Mouse (Mus musculus) fibroblast of lung, adult 2 months (primary cell): Measurements from ENCODE around the gene Rad51d.
"Not testable (repeated sequence)": the region's sequence is repeated elsewhere in the genome, so short reads cannot be mapped to it uniquely, and the experiment has no call there.

ENCODE experiments used
- DNase-seq: peaks from one replicate; pipeline ENCODE4 v3.0.0-alpha.2; 2011; ENCODE audit warnings: low read depth

The Rad51d gene

GRCm38 (mm10) chr11:82855327-82855973, 35.0 kb downstream of the Rad51d start:
- DNase-seq: no peak

GRCm38 (mm10) chr11:82854111-82854510, 36.3 kb downstream of the Rad51d start:
- DNase-seq: no peak

- no peak for DNase-seq
Measured at GRCm38 (mm10) chr11:82852958-82853357, 37.5 kb downstream of the Rad51d start.

- no peak for DNase-seq
Measured at GRCm38 (mm10) chr11:82852540-82852939, 37.9 kb downstream of the Rad51d start.

GRCm38 (mm10) chr11:82852115-82852514, 38.3 kb downstream of the Rad51d start:
- no peak for DNase-seq

GRCm38 (mm10) chr11:82850259-82850658, 40.2 kb downstream of the Rad51d start:
- no peak for DNase-seq

GRCm38 (mm10) chr11:82847571-82848000, 42.8 kb downstream of the Rad51d start:
- DNase-seq: no peak

GRCm38 (mm10) chr11:82846938-82847337, 43.5 kb downstream of the Rad51d start:
- DNase-seq: no peak

GRCm38 (mm10) chr11:82846079-82846436, 44.4 kb downstream of the Rad51d start:
- DNase-seq: no peak

- DNase-seq: peak; percentile 62
Measured at GRCm38 (mm10) chr11:82845415-82846078, 44.9 kb downstream of the Rad51d start.

- no peak for DNase-seq
Measured at GRCm38 (mm10) chr11:82844771-82845414, 45.5 kb downstream of the Rad51d start.

- no peak for DNase-seq
Measured at GRCm38 (mm10) chr11:82838511-82838910, 51.9 kb downstream of the Rad51d start.

- no peak for DNase-seq
Measured at GRCm38 (mm10) chr11:82837848-82838247, 52.6 kb downstream of the Rad51d start.

GRCm38 (mm10) chr11:82837192-82837591, 53.2 kb downstream of the Rad51d start:
- no peak for DNase-seq

GRCm38 (mm10) chr11:82835616-82836432, 54.6 kb downstream of the Rad51d start:
- no peak for DNase-seq

- not testable (repeated sequence) for DNase-seq
Measured at GRCm38 (mm10) chr11:82834359-82834758, 56.1 kb downstream of the Rad51d start.

GRCm38 (mm10) chr11:82833929-82834328, 56.5 kb downstream of the Rad51d start:
- no peak for DNase-seq

- DNase-seq: not testable (repeated sequence)
Measured at GRCm38 (mm10) chr11:82832402-82832801, 58.0 kb downstream of the Rad51d start.

GRCm38 (mm10) chr11:82831008-82831893, 59.2 kb downstream of the Rad51d start:
- DNase-seq: no peak

GRCm38 (mm10) chr11:82826818-82827217, 63.6 kb downstream of the Rad51d start:
- no peak for DNase-seq
